Mouse (Mus musculus) right cerebral cortex, postnatal 10 days (tissue): Measurements from ENCODE around the gene Def8.

Experiments
- DNase-seq, 2 experiments: peaks; one replicate each; pipeline ENCODE4 v3.0.0; 2021; ENCODE audit warnings: low spot score in 2 of 2

Def8 gene

GRCm38 (mm10) chr8:123423441-123423840 is at the start of gene Def8:
TSS of gene Def8 (plus strand) at chr8:123423527.
- no peak for DNase-seq

- DNase-seq, result peak; percentile 95
These were observed 49.1 kb upstream of the Def8 start for GRCm38 (mm10) chr8:123374239-123374578.

- no peak for DNase-seq
These were observed 47.6 kb upstream of the Def8 start for GRCm38 (mm10) chr8:123375701-123376100.

- no peak for DNase-seq
These were observed 47.2 kb upstream of the Def8 start for GRCm38 (mm10) chr8:123376106-123376505.

GRCm38 (mm10) chr8:123381711-123382110 is 41.6 kb upstream of the Def8 start:
- DNase-seq, result no peak

GRCm38 (mm10) chr8:123382516-123382915 is 40.8 kb upstream of the Def8 start:
- DNase-seq, result no peak

- peak in 1 of 2 experiments; percentile 62 for DNase-seq
These were observed 38.3 kb upstream of the Def8 start for GRCm38 (mm10) chr8:123384883-123385540.

GRCm38 (mm10) chr8:123387041-123387440 is 36.3 kb upstream of the Def8 start:
- no peak for DNase-seq

- no peak for DNase-seq
These were observed 35.5 kb upstream of the Def8 start for GRCm38 (mm10) chr8:123387801-123388200.

GRCm38 (mm10) chr8:123389026-123389425 is 34.3 kb upstream of the Def8 start:
- no peak for DNase-seq

GRCm38 (mm10) chr8:123398308-123398707 is 25.0 kb upstream of the Def8 start:
- DNase-seq, result no peak

GRCm38 (mm10) chr8:123401936-123402335 is 21.4 kb upstream of the Def8 start:
- DNase-seq, result no peak

- no peak for DNase-seq
These were observed 20.5 kb upstream of the Def8 start for GRCm38 (mm10) chr8:123402730-123403326.

- no peak for DNase-seq
These were observed 18.8 kb upstream of the Def8 start for GRCm38 (mm10) chr8:123404521-123404920.

- DNase-seq, result peak; percentile 81 to 83
These were observed 16.5 kb upstream of the Def8 start, which contains the start of gene Mc1r for GRCm38 (mm10) chr8:123406786-123407185. TSS of gene Mc1r (plus strand) at chr8:123407107.

- no peak for DNase-seq
These were observed 15.7 kb upstream of the Def8 start for GRCm38 (mm10) chr8:123407612-123408011.

GRCm38 (mm10) chr8:123408586-123409544 is 14.5 kb upstream of the Def8 start:
- peak in 1 of 2 experiments; percentile 50 for DNase-seq

- peak in 1 of 2 experiments; percentile 71 for DNase-seq
These were observed 13.2 kb upstream of the Def8 start for GRCm38 (mm10) chr8:123410049-123410587.

- no peak for DNase-seq
These were observed 12.5 kb upstream of the Def8 start for GRCm38 (mm10) chr8:123410788-123411187.

- peak; percentile 95 to 96 for DNase-seq
These were observed 12.1 kb upstream of the Def8 start, which contains the start of gene Tubb3 for GRCm38 (mm10) chr8:123411246-123411645. TSS of gene Tubb3 (plus strand) at chr8:123411424.

- DNase-seq, result peak; percentile 72 to 84
These were observed 11.5 kb upstream of the Def8 start for GRCm38 (mm10) chr8:123411781-123412327.
